Mouse (Mus musculus) right cerebral cortex, adult 18-20 months (tissue): Measurements from ENCODE around the gene Aldh18a1.
A peak's percentile ranks its signal among the peaks of the same experiment; 100 is the strongest.
"Not testable (repeated sequence)": the region's sequence is repeated elsewhere in the genome, so short reads cannot be mapped to it uniquely, and the experiment has no call there.

Experiments
- DNase-seq: peaks from one replicate; pipeline ENCODE4 v3.0.0; 2022; ENCODE audit warnings: mixed read lengths

Aldh18a1 gene

GRCm38 (mm10) chr19:40581662-40582061, 6.6 kb downstream of the Aldh18a1 start:
- no peak for DNase-seq

- DNase-seq, result no peak
Observed at GRCm38 (mm10) chr19:40580902-40581301, 7.4 kb downstream of the Aldh18a1 start.

- DNase-seq, result no peak
Observed at GRCm38 (mm10) chr19:40575438-40575837, 12.8 kb downstream of the Aldh18a1 start.

GRCm38 (mm10) chr19:40570726-40571125, 17.5 kb downstream of the Aldh18a1 start:
- no peak for DNase-seq

- no peak for DNase-seq
Observed at GRCm38 (mm10) chr19:40567616-40568015, 20.6 kb downstream of the Aldh18a1 start.

GRCm38 (mm10) chr19:40563880-40564645, 24.2 kb downstream of the Aldh18a1 start:
- DNase-seq, result no peak

- DNase-seq, result not testable (repeated sequence)
Observed at GRCm38 (mm10) chr19:40561521-40561920, 26.7 kb downstream of the Aldh18a1 start.

GRCm38 (mm10) chr19:40556029-40556428, 32.2 kb downstream of the Aldh18a1 start:
- DNase-seq, result no peak

- no peak for DNase-seq
Observed at GRCm38 (mm10) chr19:40555136-40555535, 33.1 kb downstream of the Aldh18a1 start.

- no peak for DNase-seq
Observed at GRCm38 (mm10) chr19:40554343-40554742, 33.9 kb downstream of the Aldh18a1 start.

- no peak for DNase-seq
Observed at GRCm38 (mm10) chr19:40553849-40554248, 34.4 kb downstream of the Aldh18a1 start.

GRCm38 (mm10) chr19:40553014-40553789, 35.1 kb downstream of the Aldh18a1 start:
- DNase-seq, result no peak

- no peak for DNase-seq
Observed at GRCm38 (mm10) chr19:40549516-40550135, 38.6 kb downstream of the Aldh18a1 start.

GRCm38 (mm10) chr19:40548796-40549515, 39.3 kb downstream of the Aldh18a1 start:
- DNase-seq, result no peak

- DNase-seq, result no peak
Observed at GRCm38 (mm10) chr19:40548386-40548785, 39.9 kb downstream of the Aldh18a1 start.

GRCm38 (mm10) chr19:40544856-40545255, 43.4 kb downstream of the Aldh18a1 start:
- DNase-seq, result peak; percentile 66

GRCm38 (mm10) chr19:40542776-40543175, 45.5 kb downstream of the Aldh18a1 start:
- DNase-seq, result no peak

GRCm38 (mm10) chr19:40536526-40536925, 51.7 kb downstream of the Aldh18a1 start:
- DNase-seq, result no peak

GRCm38 (mm10) chr19:40532525-40532924, 55.7 kb downstream of the Aldh18a1 start:
- no peak for DNase-seq

GRCm38 (mm10) chr19:40530323-40530722, 57.9 kb downstream of the Aldh18a1 start:
- DNase-seq, result no peak

GRCm38 (mm10) chr19:40528254-40528653, 60.0 kb downstream of the Aldh18a1 start:
- no peak for DNase-seq

- DNase-seq, result no peak
Observed at GRCm38 (mm10) chr19:40526367-40527014, 61.8 kb downstream of the Aldh18a1 start.
